Mouse (Mus musculus): ENCODE measurements around the gene Scnn1a. TPM values are rescaled to one million over a fixed set of nuclear protein-coding genes. Genes with fewer than 3 reads are reported as not detected.
"Not testable (repeated sequence)": the region's sequence is repeated elsewhere in the genome, so short reads cannot be mapped to it uniquely, and the experiment has no call there.

Scnn1a gene
- polyA plus RNA-seq, 1 experiment from 2014 or later, result 5.2 TPM

GRCm38 (mm10) chr6:125291329-125291728 lies 29.1 kb upstream of the Scnn1a start:
- 59% methylated on average over 4 of the region's 4 CpGs for WGBS
- no peak overlapping the region for H3K9ac ChIP-seq
- H3K4me2 ChIP-seq, result no peak overlapping the region
- H3K9me3 ChIP-seq, result no peaks in the 10 kb centered on the region
- H3K4me3 ChIP-seq, result no peak overlapping the region
- H3K27me3 ChIP-seq, result no peaks in the 10 kb centered on the region
- H3K36me3 ChIP-seq, result no peaks in the 10 kb centered on the region
- H3K4me1 ChIP-seq, result peaks cover 3% of the 10 kb centered on the region; the same call in 1 of the 2 replicates
- no peak for ATAC-seq (ENCODE audit: insufficient number of reproducible peaks, low FRiP score, low TSS enrichment, low read depth)
- no peak overlapping the region for H3K27ac ChIP-seq

GRCm38 (mm10) chr6:125292256-125292655 lies 28.2 kb upstream of the Scnn1a start:
- peaks cover 2% of the 10 kb centered on the region; the same call in 1 of the 2 replicates for H3K4me1 ChIP-seq
- H3K4me3 ChIP-seq, result no peak overlapping the region
- no peak overlapping the region for H3K4me2 ChIP-seq
- no peaks in the 10 kb centered on the region for H3K36me3 ChIP-seq
- H3K9ac ChIP-seq, result no peak overlapping the region
- no peaks in the 10 kb centered on the region for H3K27me3 ChIP-seq
- 89% methylated on average over 7 of the region's 7 CpGs for WGBS
- no peak overlapping the region for H3K27ac ChIP-seq
- ATAC-seq (ENCODE audit: insufficient number of reproducible peaks, low FRiP score, low TSS enrichment, low read depth), result no peak
- H3K9me3 ChIP-seq, result no peaks in the 10 kb centered on the region

DNA sequence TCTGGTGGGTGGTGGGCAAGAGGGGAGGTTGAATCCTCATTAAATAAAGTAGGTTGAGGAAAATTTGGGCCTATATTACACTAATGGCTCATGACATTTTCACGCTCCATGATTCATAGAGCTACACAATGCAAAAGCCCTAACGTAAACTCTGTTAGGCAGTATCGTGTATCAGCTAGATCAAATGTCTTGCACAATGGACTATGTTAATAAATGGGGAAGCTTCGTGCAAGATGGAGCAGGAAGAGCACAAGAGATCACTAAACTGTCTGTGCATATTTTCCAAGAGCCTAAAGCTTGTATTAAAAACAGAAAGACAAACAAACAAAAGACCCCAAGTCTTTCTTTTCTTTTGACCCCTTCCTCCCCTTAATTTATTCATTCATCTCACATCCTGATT lies 26.4 kb upstream of the Scnn1a start:
- ATAC-seq (ENCODE audit: insufficient number of reproducible peaks, low FRiP score, low TSS enrichment, low read depth), result no peak

GRCm38 (mm10) chr6:125297149-125297820 lies 23.2 kb upstream of the Scnn1a start:
- H3K4me3 ChIP-seq, result no peak overlapping the region
- no peak overlapping the region for H3K9ac ChIP-seq
- H3K4me2 ChIP-seq, result no peak overlapping the region
- H3K36me3 ChIP-seq, result no peaks in the 10 kb centered on the region
- no peak for ATAC-seq (ENCODE audit: insufficient number of reproducible peaks, low FRiP score, low TSS enrichment, low read depth)
- no peak overlapping the region for H3K27ac ChIP-seq
- H3K27me3 ChIP-seq, result no peaks in the 10 kb centered on the region
- no peaks in the 10 kb centered on the region for H3K9me3 ChIP-seq
- H3K4me1 ChIP-seq, result peaks cover 5% of the 10 kb centered on the region; the same call in 1 of the 2 replicates
- 73% methylated on average over 5 of the region's 5 CpGs for WGBS

More for the DNA sequence above, 26.4 kb upstream of the Scnn1a start:
- Histone ChIP-seq H3K27ac (no peak overlapping the region), H3K36me3 (no peaks in the 10 kb centered on the region), H3K27me3 (no peaks in the 10 kb centered on the region), H3K9me3 (no peaks in the 10 kb centered on the region), H3K4me2 (no peak overlapping the region), H3K4me1 (no peaks in the 10 kb centered on the region), H3K4me3 (no peak overlapping the region), H3K9ac (no peak overlapping the region)
- 79% methylated on average over 4 of the region's 4 CpGs for WGBS

DNA sequence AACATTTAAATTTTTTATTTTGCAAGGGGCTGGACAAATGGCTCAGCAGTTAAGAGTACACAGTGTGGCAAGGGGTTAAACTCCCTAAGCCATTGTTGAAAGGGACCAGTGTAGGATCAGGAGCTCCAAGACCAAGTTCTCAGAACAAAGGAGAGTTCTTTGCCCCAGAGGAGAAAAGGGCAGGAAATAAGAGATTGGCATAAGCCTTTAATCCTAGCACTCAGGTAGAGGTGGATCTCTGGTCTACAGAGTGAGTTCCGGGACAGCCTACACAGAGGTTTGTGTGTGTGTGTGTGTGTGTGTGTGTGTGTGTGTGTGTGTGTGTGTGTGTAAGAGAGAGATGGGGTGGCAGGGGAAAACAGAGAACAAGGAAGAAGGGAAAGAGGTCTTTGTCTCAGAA lies 19.5 kb upstream of the Scnn1a start:
- H3K27me3 ChIP-seq, result no peaks in the 10 kb centered on the region
- no peak overlapping the region for H3K27ac ChIP-seq
- whole genome bisulfite sequencing, result 76% methylated on average over 1 of the region's 1 CpGs
- H3K9ac ChIP-seq, result no peak overlapping the region
- peaks cover 9% of the 10 kb centered on the region; the same call in 1 of the 2 replicates for H3K4me1 ChIP-seq
- 0 out of 2 replicates have a peak, but pooled peaks cover under 1% of the 10 kb centered on the region for H3K36me3 ChIP-seq
- H3K9me3 ChIP-seq, result no peaks in the 10 kb centered on the region
- no peak overlapping the region for H3K4me3 ChIP-seq
- no peak overlapping the region for H3K4me2 ChIP-seq
- no peak for ATAC-seq (ENCODE audit: insufficient number of reproducible peaks, low FRiP score, low TSS enrichment, low read depth)

- Histone ChIP-seq H3K4me1 (peaks cover 9% of the 10 kb centered on the region; the same call in 1 of the 2 replicates), H3K27ac (peak overlapping the region; percentile 62), H3K9ac (no peak overlapping the region), H3K4me3 (no peak overlapping the region), H3K27me3 (no peaks in the 10 kb centered on the region), H3K9me3 (no peaks in the 10 kb centered on the region), H3K4me2 (no peak overlapping the region), H3K36me3 (peaks cover 14% of the 10 kb centered on the region)
- 65% methylated on average over 24 of the region's 24 CpGs for WGBS
- no peak for ATAC-seq (ENCODE audit: insufficient number of reproducible peaks, low FRiP score, low TSS enrichment, low read depth)
Measured at GRCm38 (mm10) chr6:125302231-125302982, 18.1 kb upstream of the Scnn1a start.

GRCm38 (mm10) chr6:125303242-125303641 lies 17.2 kb upstream of the Scnn1a start:
- Histone ChIP-seq H3K4me3 (no peak overlapping the region), H3K36me3 (peaks cover 19% of the 10 kb centered on the region), H3K4me2 (no peak overlapping the region), H3K9me3 (no peaks in the 10 kb centered on the region), H3K27ac (no peak overlapping the region), H3K27me3 (no peaks in the 10 kb centered on the region), H3K9ac (no peak overlapping the region), H3K4me1 (peaks cover 9% of the 10 kb centered on the region; the same call in 1 of the 2 replicates)
- 62% methylated on average over 4 of the region's 4 CpGs for WGBS
- ATAC-seq (ENCODE audit: insufficient number of reproducible peaks, low FRiP score, low TSS enrichment, low read depth), result no peak

- not testable (repeated sequence) for H3K4me3 ChIP-seq; H3K9ac ChIP-seq; H3K4me2 ChIP-seq; H3K9me3 ChIP-seq; H3K27me3 ChIP-seq; H3K27ac ChIP-seq; ATAC-seq (ENCODE audit: insufficient number of reproducible peaks, low FRiP score, low TSS enrichment, low read depth)
- Histone ChIP-seq H3K36me3 (peaks cover 22% of the 10 kb centered on the region), H3K4me1 (peaks cover 17% of the 10 kb centered on the region)
- WGBS, result 91% methylated on average over 7 of the region's 7 CpGs
Measured at GRCm38 (mm10) chr6:125304408-125304807, 16.1 kb upstream of the Scnn1a start.

DNA sequence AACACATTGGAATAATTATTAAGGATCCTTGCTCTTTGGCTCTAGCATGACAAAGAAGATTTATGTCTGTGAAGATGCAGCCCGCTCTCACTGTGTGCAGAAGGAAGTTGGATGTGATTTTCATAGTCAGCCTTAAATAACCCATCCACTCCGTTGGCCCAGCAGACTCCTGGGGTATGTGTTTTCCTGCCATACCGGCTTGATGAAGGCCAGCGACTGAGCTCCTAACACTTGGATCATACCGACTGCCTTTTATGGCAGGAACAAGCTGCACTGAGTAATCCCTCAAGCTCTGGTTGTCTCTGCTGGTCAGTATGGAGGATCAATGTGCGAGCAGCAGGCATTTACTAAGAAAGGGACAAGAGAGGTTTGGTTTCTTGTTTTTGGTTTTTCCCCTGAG lies 15.0 kb upstream of the Scnn1a start:
- Histone ChIP-seq H3K4me1 (peaks cover 18% of the 10 kb centered on the region), H3K4me2 (no peak overlapping the region), H3K9me3 (no peaks in the 10 kb centered on the region), H3K4me3 (no peak overlapping the region), H3K27ac (no peak overlapping the region), H3K27me3 (no peaks in the 10 kb centered on the region), H3K36me3 (peaks cover 22% of the 10 kb centered on the region), H3K9ac (no peak overlapping the region)
- ATAC-seq (ENCODE audit: insufficient number of reproducible peaks, low FRiP score, low TSS enrichment, low read depth), result no peak
- WGBS, result 74% methylated on average over 6 of the region's 6 CpGs

DNA sequence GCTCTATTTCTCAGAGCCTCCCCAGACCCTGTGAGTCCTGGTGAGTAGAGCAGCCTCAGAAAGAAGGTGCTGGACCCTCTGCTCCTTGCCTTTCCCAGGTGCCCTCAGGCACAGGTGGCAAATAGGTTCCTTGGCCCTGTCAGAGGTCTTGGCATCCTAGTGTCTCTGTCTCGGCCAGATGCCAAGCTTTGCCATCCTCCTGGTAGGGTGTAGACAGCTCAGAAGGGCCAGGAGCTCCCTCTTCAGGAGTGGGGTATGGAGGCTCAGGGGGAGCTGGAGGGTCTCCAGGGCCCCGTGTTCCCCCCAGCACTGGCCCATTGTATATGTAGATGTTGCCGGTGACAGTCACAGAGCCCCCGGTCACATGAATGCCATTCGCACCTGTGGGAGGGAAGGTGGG lies 13.4 kb upstream of the Scnn1a start:
- ATAC-seq (ENCODE audit: insufficient number of reproducible peaks, low FRiP score, low TSS enrichment, low read depth), result no peak
- H3K4me2 ChIP-seq, result no peak overlapping the region
- no peaks in the 10 kb centered on the region for H3K9me3 ChIP-seq
- H3K4me1 ChIP-seq, result peaks cover 23% of the 10 kb centered on the region
- 91% methylated on average over 5 of the region's 5 CpGs for WGBS
- H3K4me3 ChIP-seq, result no peak overlapping the region
- peaks cover 32% of the 10 kb centered on the region for H3K36me3 ChIP-seq
- H3K27ac ChIP-seq, result no peak overlapping the region
- no peak overlapping the region for H3K9ac ChIP-seq
- no peaks in the 10 kb centered on the region for H3K27me3 ChIP-seq

DNA sequence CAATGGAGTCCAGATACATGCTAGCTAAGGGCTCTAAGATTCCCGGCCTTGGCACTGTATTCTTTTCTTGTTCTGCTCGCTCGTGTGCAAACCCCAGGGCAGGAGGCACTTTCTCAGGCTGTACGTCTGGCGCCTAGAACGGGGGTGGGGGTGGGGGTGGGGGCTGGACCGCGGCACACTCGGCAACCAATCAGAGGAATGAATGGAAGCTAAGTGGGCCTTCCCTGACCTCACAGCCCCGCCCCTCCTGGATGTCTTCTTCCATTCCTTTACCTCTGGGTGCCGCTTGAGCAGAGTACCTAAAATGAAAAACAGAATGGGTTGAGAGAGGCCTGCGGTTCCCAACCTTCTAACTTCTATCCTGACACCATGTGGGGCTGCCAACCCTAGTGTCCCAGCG lies 11.5 kb upstream of the Scnn1a start:
- H3K4me1 ChIP-seq, result peaks cover 35% of the 10 kb centered on the region
- H3K9me3 ChIP-seq, result no peaks in the 10 kb centered on the region
- H3K4me3 ChIP-seq, result no peak overlapping the region
- peaks cover 34% of the 10 kb centered on the region for H3K36me3 ChIP-seq
- H3K27ac ChIP-seq, result no peak overlapping the region
- no peak overlapping the region for H3K9ac ChIP-seq
- 0 out of 2 replicates have a peak, but pooled peaks have one; percentile 21 for ATAC-seq (ENCODE audit: insufficient number of reproducible peaks, low FRiP score, low TSS enrichment, low read depth)
- no peaks in the 10 kb centered on the region for H3K27me3 ChIP-seq
- WGBS, result 14% methylated on average over 13 of the region's 13 CpGs
- no peak overlapping the region for H3K4me2 ChIP-seq

DNA sequence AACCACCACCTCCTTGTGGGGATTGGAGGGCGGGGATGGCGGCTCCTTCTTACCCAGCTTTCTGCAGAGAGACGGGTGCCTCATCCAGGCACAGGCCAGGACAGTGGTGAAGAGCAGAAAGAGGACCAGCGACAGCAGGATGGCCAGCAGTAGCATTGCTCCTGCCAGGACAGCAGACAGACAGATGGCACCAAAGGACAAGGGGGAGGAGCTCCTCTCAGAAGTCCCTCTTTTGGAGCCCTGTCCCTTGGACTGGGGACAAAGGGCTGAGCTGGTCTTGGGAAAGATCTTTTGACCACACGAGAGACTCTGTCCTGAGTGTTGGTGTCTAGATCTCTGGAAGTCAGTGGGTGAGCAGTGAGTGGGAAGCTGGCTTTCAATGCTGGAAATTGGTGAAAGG lies 11.1 kb upstream of the Scnn1a start:
- no peak overlapping the region for H3K27ac ChIP-seq
- H3K4me3 ChIP-seq, result no peak overlapping the region
- no peak for ATAC-seq (ENCODE audit: insufficient number of reproducible peaks, low FRiP score, low TSS enrichment, low read depth)
- H3K9me3 ChIP-seq, result no peaks in the 10 kb centered on the region
- no peak overlapping the region for H3K4me2 ChIP-seq
- H3K9ac ChIP-seq, result no peak overlapping the region
- H3K4me1 ChIP-seq, result peaks cover 40% of the 10 kb centered on the region
- WGBS, result 50% methylated on average over 5 of the region's 5 CpGs
- H3K36me3 ChIP-seq, result peaks cover 34% of the 10 kb centered on the region
- no peaks in the 10 kb centered on the region for H3K27me3 ChIP-seq
